Mouse (Mus musculus): ENCODE measurements around the gene Cep44.

The Cep44 gene

DNA sequence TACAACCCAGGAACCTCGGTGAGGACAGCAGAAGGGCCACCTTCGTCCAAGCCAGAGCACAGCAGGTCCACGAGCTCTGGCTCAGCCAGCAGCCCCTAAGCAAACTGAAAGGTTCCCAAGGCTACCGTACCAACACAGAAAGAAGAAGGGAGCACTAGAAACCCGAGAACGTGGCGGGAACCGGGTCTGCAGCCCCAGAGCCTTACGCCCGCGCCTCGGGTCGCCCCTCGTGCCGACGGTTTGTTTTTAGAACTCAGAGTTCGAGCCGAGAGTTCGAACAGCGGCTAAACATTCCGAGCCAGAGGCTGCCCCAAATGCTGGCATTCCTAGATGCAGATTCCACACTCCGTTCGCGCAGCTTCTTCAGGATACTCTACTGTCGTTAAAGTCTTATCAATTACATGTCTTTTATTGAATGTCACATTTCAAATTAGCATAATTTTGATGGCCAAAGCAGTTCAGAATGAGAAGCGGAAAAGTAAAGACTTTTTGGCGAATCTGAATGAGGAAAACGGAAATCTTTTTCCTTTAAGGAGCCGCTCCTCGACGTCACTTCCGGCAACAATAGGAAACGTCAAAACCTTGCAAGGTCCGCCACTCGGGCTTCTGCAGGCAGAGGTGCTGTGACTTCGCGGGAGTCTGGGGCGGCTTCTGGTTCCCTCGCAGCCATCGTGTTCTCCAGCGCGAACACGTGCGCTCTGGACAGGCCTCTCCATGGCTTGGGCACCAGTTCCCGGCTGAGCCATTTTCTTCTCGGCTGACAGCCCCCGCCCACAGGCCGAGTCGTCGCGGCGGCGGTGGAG, at the start of gene Cep44, which contains the start of gene Fbxo8:
Gene Cep44, minus strand, starts transcription at position 490 of the 803 bp plus-strand sequence.
Gene Fbxo8, plus strand, starts transcription at position 533 of the 803 bp plus-strand sequence.
- DNase-seq (ENCODE audit: low read depth, low spot score) = peak; percentile 71

DNA sequence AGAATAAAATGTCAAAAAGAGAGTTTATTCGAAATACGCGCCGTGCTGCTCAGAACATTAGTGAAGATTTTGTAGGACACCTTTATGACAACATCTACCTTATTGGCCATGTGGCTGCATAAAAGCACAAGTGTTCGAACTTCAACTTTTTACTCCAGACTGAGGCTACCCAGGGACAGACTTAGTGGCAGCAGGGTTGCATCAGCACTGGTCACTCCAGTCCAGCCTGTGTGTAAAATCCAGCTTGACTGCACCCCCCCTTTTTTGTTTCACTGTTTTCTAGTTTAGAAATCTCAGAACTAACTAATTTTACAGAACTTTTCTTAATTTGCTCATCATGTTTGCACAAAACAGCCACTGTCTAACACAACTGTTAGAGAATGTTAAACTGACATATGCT, 40.7 kb upstream of the Cep44 start:
- DNase-seq (ENCODE audit: low read depth, low spot score) = no peak

DNA sequence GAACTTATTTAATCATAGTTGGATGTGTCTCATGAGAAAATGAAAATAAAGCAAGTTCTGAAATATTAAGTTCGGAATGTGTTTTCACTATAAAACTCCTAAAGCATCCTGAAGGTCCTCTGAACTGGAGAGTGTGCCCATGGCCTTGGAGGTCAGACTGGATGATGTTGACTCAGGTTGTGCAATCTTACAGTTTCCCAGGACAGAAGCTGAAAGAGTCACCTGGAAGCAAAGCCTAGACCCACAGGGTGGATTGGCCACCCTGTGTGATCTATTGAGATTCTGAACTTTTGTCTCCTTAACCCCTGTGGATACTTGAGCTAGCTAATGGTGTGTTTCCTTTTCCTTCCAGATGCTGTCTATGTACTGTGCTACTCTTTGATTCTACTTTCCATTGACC, 40.2 kb upstream of the Cep44 start:
- DNase-seq (ENCODE audit: low read depth, low spot score) = no peak

DNA sequence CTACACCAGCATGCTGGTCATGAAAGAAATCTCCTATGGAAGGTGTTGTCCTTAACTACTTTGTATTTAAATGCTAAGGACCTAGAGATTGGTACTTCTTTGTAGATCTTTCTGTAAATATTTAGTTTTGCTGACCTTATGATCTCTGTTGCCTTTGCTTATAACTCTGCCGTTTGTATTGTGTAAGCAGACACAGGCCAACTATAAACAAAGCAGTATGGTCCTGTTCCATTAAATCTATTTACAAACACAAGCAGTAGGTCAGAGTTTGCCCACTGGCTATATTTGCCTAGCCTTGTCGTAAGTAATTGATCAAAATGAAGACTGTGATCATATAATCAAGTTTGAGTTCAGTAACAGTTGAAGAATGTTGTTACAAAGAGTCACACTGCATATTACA, 38.2 kb upstream of the Cep44 start:
- DNase-seq (ENCODE audit: low read depth, low spot score) = no peak

DNA sequence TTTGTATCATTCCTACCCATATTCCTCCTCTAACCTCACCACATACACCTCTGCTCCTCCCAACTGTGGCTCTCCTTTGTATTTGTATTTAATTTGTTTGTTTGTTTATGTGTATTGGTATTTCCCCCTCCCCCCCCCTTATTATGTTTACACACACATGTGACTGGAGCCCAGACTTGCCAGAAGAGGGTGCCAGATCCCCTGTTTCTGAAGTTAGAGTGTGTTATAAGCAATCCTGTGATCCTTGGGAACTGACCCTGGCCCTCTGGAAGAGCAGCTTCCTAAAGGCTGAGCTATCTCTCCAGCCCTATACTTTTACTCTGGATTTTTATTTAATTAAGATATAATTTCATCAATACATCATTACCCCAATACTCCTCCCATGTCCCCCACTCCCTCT, 32.0 kb upstream of the Cep44 start:
- DNase-seq (ENCODE audit: low read depth, low spot score) = no peak

DNA sequence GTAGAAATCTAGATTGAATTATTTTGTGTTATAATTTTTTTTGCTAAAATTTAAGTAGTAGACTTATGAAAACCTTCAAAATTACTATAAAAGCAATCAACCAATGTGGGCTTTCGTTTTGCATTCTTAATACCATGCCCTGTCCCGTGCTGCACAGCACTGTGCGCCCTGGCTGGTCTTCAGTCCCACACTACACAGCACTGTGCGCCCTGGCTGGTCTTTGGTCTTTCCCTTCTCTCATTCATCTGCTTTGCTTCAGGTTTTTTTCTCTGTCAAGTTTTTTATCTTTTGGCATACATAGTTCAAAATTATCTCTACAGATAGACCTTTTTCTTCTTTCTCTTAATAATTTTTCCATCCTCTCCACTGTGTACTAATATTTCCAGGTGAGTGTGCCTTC, 30.1 kb upstream of the Cep44 start:
- no peak for DNase-seq (ENCODE audit: low read depth, low spot score)

DNA sequence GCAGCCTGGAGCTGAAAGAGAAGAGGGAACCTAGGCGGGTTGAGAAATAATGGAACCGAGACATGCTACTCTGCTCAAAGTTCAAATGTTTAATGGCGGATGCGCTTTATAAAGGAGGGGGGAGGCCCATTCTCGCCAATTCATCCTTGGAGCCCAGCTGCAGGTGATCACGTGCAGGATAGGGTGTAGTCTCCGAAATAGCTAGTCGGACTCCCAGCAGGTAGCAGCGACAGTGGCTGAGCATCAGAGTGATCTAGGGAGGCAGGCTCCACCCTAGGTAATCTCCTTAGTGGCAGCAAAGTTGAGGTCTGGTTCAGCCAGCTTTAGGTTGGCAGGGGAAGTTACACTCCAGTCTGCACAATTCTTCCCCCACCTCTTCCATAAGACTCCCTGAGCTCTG, 16.0 kb upstream of the Cep44 start:
- no peak for DNase-seq (ENCODE audit: low read depth, low spot score)

DNA sequence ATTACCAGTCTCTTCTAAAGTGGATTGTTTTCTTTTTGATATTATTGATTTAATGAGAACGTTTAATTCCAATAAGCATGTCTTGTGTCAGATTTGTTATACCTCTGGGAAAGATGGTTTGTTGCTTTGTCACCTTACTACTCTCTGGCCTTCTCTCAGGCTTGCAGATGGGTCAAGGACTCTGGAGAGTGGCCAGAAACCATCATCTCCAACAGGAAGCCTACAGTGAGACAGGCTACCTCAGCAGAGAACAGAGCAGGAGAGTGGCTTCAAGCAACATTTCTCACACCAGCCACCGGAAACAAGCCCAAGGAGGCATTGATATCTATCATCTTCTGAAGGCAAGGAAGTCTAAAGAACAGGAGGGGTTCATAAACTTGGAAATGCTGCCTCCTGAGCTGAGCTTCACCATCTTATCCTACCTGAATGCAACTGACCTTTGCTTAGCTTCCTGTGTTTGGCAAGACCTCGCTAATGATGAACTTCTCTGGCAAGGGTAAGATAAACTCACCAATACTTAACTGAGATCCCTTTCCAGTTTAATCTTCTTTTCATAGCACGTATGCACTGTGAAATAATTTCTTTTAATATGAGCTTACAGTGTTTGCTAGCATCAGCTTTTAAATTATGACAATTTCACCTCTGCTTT, 13.7 kb upstream of the Cep44 start:
- DNase-seq (ENCODE audit: low read depth, low spot score) = no peak

DNA sequence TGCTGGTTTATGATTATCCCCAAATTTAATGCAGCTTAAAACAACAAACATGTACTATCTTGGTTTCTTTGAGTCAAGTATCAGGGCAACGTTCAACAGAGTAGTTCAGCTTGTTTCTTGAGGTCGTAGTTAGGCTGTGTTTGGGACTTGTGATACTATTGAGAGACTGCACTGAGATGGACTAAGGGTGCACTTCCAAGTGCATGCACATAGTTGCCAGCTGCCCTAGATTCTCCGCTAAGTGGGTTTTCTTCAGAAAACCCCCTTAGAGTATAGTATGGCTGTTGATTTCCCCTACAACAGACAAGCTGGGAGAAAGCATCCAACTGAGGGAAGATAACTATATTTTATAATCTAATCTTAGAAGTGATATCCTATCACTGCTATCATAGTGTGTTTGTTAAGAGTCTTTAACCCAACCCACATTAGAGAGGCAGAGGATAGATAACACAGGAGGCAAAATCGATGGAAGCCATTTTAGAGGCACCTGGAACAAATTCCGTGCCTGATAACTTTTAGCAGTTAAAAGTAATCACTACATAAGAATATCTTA, 1.8 kb upstream of the Cep44 start:
- no peak for DNase-seq (ENCODE audit: low read depth, low spot score)

DNA sequence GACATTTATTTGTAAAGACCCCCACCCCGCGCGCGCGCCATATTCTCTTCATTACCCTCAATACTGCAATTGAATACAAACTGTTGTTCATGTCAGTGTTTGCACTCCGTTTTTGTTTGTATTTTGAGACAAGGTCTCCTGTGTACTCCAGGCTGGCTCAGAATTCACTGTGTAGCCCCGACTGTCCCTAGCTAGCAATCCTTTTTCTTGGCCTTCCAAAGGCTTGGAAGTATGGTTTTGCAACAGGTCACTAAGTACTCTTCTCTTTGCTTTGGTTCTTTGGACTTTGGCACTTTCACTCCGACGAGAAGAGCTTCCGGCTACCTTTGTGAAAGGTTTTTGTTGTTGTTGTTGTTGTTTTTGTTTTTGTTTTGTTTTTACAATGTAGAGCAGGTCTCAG, 1.2 kb upstream of the Cep44 start:
- DNase-seq (ENCODE audit: low read depth, low spot score) = no peak

DNA sequence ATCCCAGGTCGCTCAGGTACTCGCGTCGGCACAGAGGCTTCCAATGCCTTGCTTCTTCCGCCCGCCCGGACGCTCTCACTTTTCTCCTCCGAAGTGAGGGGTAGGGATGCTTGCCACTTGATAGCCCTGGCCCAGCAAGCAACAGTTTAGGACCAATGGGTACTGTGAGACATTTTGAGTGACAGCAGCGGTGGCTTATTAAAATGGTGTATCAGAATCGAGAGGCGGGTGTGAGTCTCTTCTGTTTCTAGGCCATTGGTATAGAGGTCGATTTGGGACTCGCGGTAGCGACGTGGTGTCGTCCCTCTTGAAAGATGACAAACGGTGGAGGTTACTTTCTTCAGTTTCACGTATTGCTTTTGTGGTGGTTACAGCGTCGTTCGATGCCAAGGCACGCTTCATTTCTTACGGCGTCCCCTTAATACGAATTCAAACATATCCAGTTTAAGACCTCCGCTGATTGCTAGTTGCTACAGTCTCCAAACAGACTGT, 560 bp upstream of the Cep44 start:
- peak; percentile 90 for DNase-seq (ENCODE audit: low read depth, low spot score)

DNA sequence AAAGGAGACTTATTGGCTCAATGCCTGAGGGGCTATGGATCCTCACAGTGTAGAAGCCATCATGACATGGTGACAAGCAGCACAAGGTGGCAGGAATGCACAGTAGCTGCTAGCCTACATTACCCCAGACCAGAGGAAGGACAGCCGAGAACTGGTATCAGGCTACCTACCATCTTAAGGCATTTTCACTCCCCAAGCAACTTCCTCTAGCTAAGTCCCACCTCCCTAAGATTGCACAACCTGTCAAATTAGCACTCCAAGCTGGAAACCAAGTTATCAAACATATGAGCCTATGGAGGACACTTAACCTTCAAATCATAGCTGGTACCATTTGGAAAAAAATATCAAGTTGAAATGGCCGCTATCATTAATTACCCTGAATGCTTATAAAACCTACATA, 3.0 kb downstream of the Cep44 start:
- DNase-seq (ENCODE audit: low read depth, low spot score) = no peak

DNA sequence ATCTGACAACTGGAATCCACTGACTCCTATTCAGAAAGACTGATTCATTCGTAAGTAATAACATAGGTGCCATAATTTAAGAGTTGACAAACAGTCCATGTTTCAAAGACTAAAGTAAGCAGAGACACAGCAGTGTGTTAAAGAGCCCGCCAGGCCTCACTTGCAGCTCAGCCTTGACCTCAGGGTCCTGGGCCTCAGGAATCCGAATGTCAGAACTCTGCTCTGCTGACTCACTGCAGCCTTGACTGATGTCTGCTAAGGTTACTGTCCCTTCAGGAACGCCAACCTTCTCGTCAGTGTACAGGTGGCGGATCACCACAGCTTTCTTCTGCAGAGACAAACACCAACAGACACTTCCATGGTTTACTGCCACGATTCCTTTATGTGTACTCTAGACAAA, 10.1 kb downstream of the Cep44 start:
- DNase-seq (ENCODE audit: low read depth, low spot score) = no peak

DNA sequence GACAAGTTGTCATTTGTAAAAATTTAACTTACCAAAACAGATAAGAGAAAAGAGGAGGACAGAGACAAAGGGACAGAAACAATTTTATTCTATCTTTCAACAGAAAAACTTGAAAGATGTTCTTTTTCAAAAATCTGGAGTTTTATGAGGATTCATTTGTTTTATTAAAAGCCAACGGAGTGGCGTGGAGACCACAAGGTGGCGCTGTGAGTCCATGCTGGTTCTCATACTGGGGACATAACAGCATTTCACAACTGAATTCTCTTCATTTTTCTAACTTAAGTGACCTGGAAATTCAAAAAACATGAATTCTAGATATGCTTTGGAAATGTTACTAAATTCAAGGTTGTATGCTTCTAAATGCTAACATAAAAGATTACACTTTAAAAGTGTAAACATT, 20.5 kb downstream of the Cep44 start:
- DNase-seq (ENCODE audit: low read depth, low spot score) = peak; percentile 38

DNA sequence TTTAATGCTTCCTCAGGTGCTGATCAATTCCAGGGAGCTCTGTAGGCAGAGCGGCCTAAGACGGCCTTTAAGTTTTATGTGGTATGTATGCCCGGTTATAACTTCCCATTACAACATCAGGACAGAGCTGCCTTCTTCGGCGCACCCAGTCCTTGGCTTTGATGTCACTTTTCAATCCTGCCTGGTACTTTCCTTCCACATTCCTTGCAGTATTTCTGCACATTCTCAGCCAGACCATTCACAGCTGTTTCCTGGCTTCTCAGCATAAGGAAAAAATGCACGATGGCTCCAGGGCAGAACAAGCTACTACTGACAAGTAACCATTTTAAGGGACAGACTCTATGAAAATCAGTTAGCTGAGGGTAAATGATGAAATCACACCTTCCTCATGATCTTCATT, 22.0 kb downstream of the Cep44 start:
- DNase-seq (ENCODE audit: low read depth, low spot score) = no peak

DNA sequence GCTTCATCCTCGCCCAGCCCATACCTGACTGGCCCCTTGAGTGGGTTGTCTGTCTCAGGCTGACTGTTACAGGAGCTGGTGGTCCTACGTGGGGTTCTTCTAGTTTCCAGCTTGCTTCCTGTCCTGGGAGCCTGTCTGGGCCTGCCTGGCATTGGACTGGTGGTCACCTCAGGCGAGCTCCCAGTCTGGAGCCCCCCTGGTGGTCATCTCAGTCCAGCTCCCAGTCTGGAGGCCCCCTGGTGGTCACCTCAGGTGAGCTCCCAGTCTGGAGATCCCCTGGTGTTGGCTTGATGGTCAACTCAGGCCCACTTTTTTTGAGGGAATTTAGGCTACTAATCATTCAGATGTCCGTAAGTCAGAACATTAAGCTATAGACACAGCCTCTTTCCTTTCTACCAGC, 29.8 kb downstream of the Cep44 start:
- DNase-seq (ENCODE audit: low read depth, low spot score) = no peak

DNA sequence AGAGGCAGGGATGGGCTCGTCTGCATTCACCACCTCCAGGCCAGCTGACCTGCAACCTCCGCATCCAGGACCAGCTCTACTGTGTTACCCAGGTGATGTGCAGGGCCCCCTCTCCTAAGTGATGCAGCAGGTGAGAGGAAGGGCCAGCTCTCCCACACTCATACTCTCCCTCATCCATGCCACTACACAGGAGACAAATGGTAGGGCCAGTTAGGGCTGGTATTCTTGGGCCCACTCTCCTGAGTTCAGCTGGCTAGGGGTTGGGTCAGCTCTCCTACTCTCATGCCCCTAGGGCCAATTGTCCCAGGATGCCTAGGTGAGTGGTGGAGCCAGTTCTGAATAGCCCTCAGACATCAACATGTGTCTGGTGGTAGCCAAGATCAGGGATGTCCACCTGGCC, 30.6 kb downstream of the Cep44 start:
- no peak for DNase-seq (ENCODE audit: low read depth, low spot score)

DNA sequence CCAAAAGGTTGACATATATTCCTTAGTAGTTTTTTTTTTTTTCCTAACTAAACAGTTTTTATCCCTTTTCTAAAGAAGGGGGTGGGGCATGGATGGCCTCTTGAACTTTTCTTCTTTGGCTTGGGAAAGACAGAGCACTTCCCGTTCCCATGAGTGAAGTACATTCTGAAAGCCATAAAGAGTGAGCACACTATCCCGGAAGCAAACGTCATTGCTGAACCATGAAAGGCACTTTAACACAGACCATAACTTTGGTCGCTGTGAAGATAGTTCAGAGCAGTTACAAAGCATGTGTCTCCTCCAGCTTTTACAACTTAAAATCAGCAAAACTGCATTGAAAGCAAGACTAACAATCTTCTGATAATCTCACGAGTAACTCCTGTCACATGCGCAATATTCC, 32.0 kb downstream of the Cep44 start:
- no peak for DNase-seq (ENCODE audit: low read depth, low spot score)

DNA sequence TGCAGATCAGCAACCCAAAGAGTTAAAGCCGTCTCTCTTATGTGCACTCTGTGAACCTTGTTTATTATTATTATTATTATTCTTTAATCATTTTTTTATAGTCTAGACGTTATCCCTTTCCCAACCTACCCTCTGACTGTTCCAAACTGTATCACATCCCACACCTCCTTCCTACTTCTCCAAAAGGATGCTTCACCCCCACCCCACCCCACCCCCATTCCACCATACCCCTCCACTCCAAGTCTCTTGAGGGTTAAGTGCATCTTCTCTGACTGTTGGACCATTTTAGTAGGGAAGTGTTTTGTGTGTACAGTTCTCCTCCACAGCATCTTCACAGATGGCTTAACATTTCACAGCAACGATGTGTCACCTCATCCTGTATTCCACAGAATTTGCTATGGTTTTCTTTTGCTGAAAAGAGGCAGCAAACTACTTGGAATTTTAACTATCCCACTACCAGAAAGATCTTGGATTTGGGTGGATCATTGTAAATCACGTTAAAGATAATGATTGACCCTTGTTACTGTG, 41.8 kb downstream of the Cep44 start:
- no peak for DNase-seq (ENCODE audit: low read depth, low spot score)

DNA sequence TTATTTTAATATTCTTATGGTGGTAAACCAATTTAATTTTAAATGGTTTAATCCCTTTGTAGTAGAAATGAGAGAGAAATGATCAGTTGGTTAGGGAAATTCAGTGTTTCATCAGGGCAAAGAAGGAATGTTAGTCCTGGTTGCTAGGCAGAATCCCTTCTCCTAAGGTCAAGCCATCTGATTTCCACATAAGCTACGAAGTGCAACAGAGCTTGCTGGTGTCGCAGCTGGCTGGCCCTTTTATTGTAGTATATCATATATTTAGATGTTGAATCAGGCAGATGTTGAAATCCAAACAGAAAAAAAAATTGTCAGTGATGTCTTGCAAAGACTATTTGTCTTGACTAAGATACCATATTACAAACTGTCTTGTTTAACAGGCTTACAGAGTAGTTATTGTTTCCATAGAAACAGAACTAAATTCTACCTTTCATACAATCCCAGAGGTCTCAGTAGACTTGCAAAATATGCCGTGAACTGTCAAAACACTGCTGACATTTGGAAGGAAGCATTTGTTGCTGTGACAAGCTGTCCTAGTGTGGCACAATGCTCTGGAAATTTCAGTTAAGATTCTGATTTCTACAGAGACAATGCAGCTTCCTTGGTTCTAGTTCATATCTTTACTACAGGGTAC, 42.4 kb downstream of the Cep44 start:
- no peak for DNase-seq (ENCODE audit: low read depth, low spot score)

DNA sequence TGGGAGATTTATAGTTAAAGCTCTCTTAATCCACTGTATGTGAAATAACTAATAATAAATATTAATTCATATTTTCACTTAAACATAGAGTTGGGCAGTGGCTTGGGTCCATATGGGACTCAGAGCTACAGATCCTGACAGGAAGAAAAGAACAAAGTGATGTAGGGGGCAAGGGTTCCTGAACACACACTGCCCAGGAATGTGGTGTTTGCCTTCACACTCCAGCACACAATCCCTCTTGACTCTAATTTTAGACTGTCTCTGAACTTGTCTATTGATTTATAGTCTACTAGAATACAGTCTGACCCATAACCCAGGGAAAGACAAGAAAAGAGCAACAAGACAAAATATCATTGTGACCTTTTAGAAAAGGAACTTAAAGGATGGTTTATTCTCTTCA, 48.9 kb downstream of the Cep44 start:
- DNase-seq (ENCODE audit: low read depth, low spot score) = no peak

DNA sequence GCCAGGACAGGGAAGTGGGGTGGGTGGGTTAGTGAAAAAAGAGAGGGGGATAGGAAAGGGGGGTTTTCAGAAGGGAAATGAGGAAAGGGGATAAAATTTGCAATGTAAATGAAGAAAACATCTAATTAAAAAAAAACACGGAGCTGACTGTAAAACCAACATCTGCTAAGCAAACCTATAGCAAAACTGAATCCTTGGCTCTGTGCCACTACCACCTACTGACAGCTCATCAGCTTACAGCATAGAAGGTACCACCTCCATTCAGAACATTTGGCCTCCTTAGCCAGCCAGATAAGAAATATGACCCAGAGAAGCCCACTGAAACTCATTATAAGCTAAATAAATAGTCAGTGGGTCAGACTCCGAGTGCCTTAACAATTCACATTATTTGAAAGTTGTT, 61.4 kb downstream of the Cep44 start:
- DNase-seq (ENCODE audit: low read depth, low spot score) = no peak
